Mouse (Mus musculus): ENCODE data around the gene Gas2l2. TPM values are rescaled to one million over a fixed set of nuclear protein-coding genes. Genes with fewer than 3 reads are reported as not detected.

Gas2l2 gene
- total RNA-seq, 2 experiments from 2014 or later, result not detected

GRCm38 (mm10) chr11:83406391-83406790, 22.9 kb downstream of the Gas2l2 start:
- ATAC-seq (replicated peaks; ENCODE audit: low FRiP score, poor library complexity, severe bottlenecking), result no peak

GRCm38 (mm10) chr11:83403787-83404186, 25.5 kb downstream of the Gas2l2 start:
- no peak for ATAC-seq (replicated peaks; ENCODE audit: low FRiP score, poor library complexity, severe bottlenecking)

GRCm38 (mm10) chr11:83398724-83399123, 30.5 kb downstream of the Gas2l2 start:
- no peak for ATAC-seq (replicated peaks; ENCODE audit: low FRiP score, poor library complexity, severe bottlenecking)

GRCm38 (mm10) chr11:83397626-83398025, 31.6 kb downstream of the Gas2l2 start:
- ATAC-seq (replicated peaks; ENCODE audit: low FRiP score, poor library complexity, severe bottlenecking), result no peak

GRCm38 (mm10) chr11:83394802-83395439, 34.3 kb downstream of the Gas2l2 start:
- no peak for ATAC-seq (replicated peaks; ENCODE audit: low FRiP score, poor library complexity, severe bottlenecking)

GRCm38 (mm10) chr11:83393062-83393461, 36.2 kb downstream of the Gas2l2 start:
- ATAC-seq (replicated peaks; ENCODE audit: low FRiP score, poor library complexity, severe bottlenecking), result no peak

GRCm38 (mm10) chr11:83383532-83383887, 45.7 kb downstream of the Gas2l2 start:
- no peak for ATAC-seq (replicated peaks; ENCODE audit: low FRiP score, poor library complexity, severe bottlenecking)

GRCm38 (mm10) chr11:83382876-83383531, 46.3 kb downstream of the Gas2l2 start:
- ATAC-seq (replicated peaks; ENCODE audit: low FRiP score, poor library complexity, severe bottlenecking), result no peak

- no peak for ATAC-seq (replicated peaks; ENCODE audit: low FRiP score, poor library complexity, severe bottlenecking)
Observed at GRCm38 (mm10) chr11:83379745-83380341, 49.4 kb downstream of the Gas2l2 start.

Other genes with a start within 250 kb of the Gas2l2 start
- 5.0 and 19.3 TPM in 2 replicates for gene Slfn3, start 238.1 kb downstream of the Gas2l2 start, total RNA-seq (2015; ENCODE audit: low replicate concordance)
- gene Slfn3, start 238.1 kb downstream of the Gas2l2 start, total RNA-seq (2017; ENCODE audit: low replicate concordance), result 12.3 and 35.9 TPM in 2 replicates
- 86.4 and 88.3 TPM in 2 replicates for gene Slfn14, start 142.7 kb downstream of the Gas2l2 start, total RNA-seq (2015; ENCODE audit: low replicate concordance)
- 93.6 and 106 TPM in 2 replicates for gene Slfn14, start 142.7 kb downstream of the Gas2l2 start, total RNA-seq (2017; ENCODE audit: low replicate concordance)
- gene Ap2b1, start 130.4 kb downstream of the Gas2l2 start, total RNA-seq (2015; ENCODE audit: low replicate concordance), result 42.3 and 43.6 TPM in 2 replicates
- gene Ap2b1, start 130.4 kb downstream of the Gas2l2 start, total RNA-seq (2017; ENCODE audit: low replicate concordance), result 49.8 and 49.9 TPM in 2 replicates
- gene Pex12, start 126.9 kb downstream of the Gas2l2 start, total RNA-seq (2015; ENCODE audit: low replicate concordance), result 1.1 and 2.5 TPM in 2 replicates
- 2.2 TPM in 1 of 2 replicates, not detected in the other for gene Pex12, start 126.9 kb downstream of the Gas2l2 start, total RNA-seq (2017; ENCODE audit: low replicate concordance)
- not detected in 2 replicates for gene Rasl10b, start 20.3 kb downstream of the Gas2l2 start, total RNA-seq (2015; ENCODE audit: low replicate concordance)
- 0.23 TPM in 1 of 2 replicates, not detected in the other for gene Rasl10b, start 20.3 kb downstream of the Gas2l2 start, total RNA-seq (2017; ENCODE audit: low replicate concordance)
- gene 1700020L24Rik, start 8.2 kb upstream of the Gas2l2 start, total RNA-seq (2015; ENCODE audit: low replicate concordance), result 12.3 TPM in 1 of 2 replicates, not detected in the other
- 4.0 and 4.7 TPM in 2 replicates for gene 1700020L24Rik, start 8.2 kb upstream of the Gas2l2 start, total RNA-seq (2017; ENCODE audit: low replicate concordance)
- gene Mmp28, start 33.6 kb upstream of the Gas2l2 start, total RNA-seq (2015; ENCODE audit: low replicate concordance), result not detected in 2 replicates
- 1.7 TPM in 1 of 2 replicates, not detected in the other for gene Mmp28, start 33.6 kb upstream of the Gas2l2 start, total RNA-seq (2017; ENCODE audit: low replicate concordance)
- 47.2 and 59.5 TPM in 2 replicates for gene Taf15, start 43.6 kb upstream of the Gas2l2 start, total RNA-seq (2015; ENCODE audit: low replicate concordance)
- 50.6 and 95.9 TPM in 2 replicates for gene Taf15, start 43.6 kb upstream of the Gas2l2 start, total RNA-seq (2017; ENCODE audit: low replicate concordance)
- gene Heatr9, start 92.7 kb upstream of the Gas2l2 start, total RNA-seq (2015; ENCODE audit: low replicate concordance), result not detected in 2 replicates
- 0.26 TPM in 1 of 2 replicates, not detected in the other for gene Heatr9, start 92.7 kb upstream of the Gas2l2 start, total RNA-seq (2017; ENCODE audit: low replicate concordance)
- gene Ccl5, start 101.1 kb upstream of the Gas2l2 start, total RNA-seq (2015; ENCODE audit: low replicate concordance), result 11.5 and 25.6 TPM in 2 replicates
- 4.6 TPM in 1 of 2 replicates, not detected in the other for gene Ccl5, start 101.1 kb upstream of the Gas2l2 start, total RNA-seq (2017; ENCODE audit: low replicate concordance)
- gene Ccl9, start 149.2 kb upstream of the Gas2l2 start, total RNA-seq (2015; ENCODE audit: low replicate concordance), result 28.1 and 34.2 TPM in 2 replicates
- gene Ccl9, start 149.2 kb upstream of the Gas2l2 start, total RNA-seq (2017; ENCODE audit: low replicate concordance), result 7.1 and 35.4 TPM in 2 replicates
- 55.5 and 74.2 TPM in 2 replicates for gene Ccl6, start 163.6 kb upstream of the Gas2l2 start, total RNA-seq (2015; ENCODE audit: low replicate concordance)
- gene Ccl6, start 163.6 kb upstream of the Gas2l2 start, total RNA-seq (2017; ENCODE audit: low replicate concordance), result 24.0 and 25.2 TPM in 2 replicates
- gene Rpl9-ps1, start 216.2 kb upstream of the Gas2l2 start, total RNA-seq (2015; ENCODE audit: low replicate concordance), result not detected in 2 replicates
- not detected in 2 replicates for gene Rpl9-ps1, start 216.2 kb upstream of the Gas2l2 start, total RNA-seq (2017; ENCODE audit: low replicate concordance)
- 34.6 and 35.2 TPM in 2 replicates for gene Ccl3, start 219.9 kb upstream of the Gas2l2 start, total RNA-seq (2015; ENCODE audit: low replicate concordance)
- 16.3 and 19.1 TPM in 2 replicates for gene Ccl3, start 219.9 kb upstream of the Gas2l2 start, total RNA-seq (2017; ENCODE audit: low replicate concordance)
- gene Ccl4, start 233.1 kb upstream of the Gas2l2 start, total RNA-seq (2015; ENCODE audit: low replicate concordance), result 7.1 and 12.6 TPM in 2 replicates
- 0.51 and 17.1 TPM in 2 replicates for gene Ccl4, start 233.1 kb upstream of the Gas2l2 start, total RNA-seq (2017; ENCODE audit: low replicate concordance)

Measured in erythroid progenitor cell, adult 5-6 weeks (primary cell).